Mouse (Mus musculus) CH12.LX (cell line): ENCODE measurements at regions not wholly inside any gene's neighbourhood (a gene's known extent, or its start where the extent isn't known, plus 50 kb on each side); places are given as distances from the start of the nearest gene placed in this dataset.

ENCODE experiments used
- DNase-seq: peaks from one replicate; pipeline ENCODE4 v3.0.0-alpha.2; 2013; ENCODE audit errors: extremely low read depth
- H3K27ac ChIP-seq: 2 replicates; pipeline ENCODE4 v1.5.1; 2012; ENCODE audit warnings: low read depth, mild to moderate bottlenecking, control low read depth, moderate library complexity; ENCODE audit not compliant: insufficient read depth
- H3K27me3 ChIP-seq: replicated peaks from 2 replicates; pipeline ENCODE3; 2012; ENCODE audit warnings: inconsistent platforms
- H3K36me3 ChIP-seq, 2 experiments: replicated peaks in 1 of 2; 2 replicates each; pipeline versions ENCODE3 to v1.6.1; 2012; ENCODE audit warnings: inconsistent platforms in 1 of 2, low read length in 1 of 2, mild to moderate bottlenecking in 1 of 2, mixed read lengths in 1 of 2, moderate library complexity in 1 of 2; ENCODE audit not compliant: control insufficient read depth in 1 of 2, insufficient read depth in 1 of 2
- H3K4me1 ChIP-seq, 2 experiments: 2 replicates each; pipeline ENCODE4 v1.6.1; 2012; ENCODE audit warnings: inconsistent platforms in 1 of 2, moderate library complexity in 1 of 2; ENCODE audit not compliant: insufficient read depth in 2 of 2, control insufficient read depth in 1 of 2
- H3K4me2 ChIP-seq: 2 replicates; pipeline ENCODE4 v1.6.1; 2012; ENCODE audit warnings: low read depth, mild to moderate bottlenecking, control low read depth; ENCODE audit not compliant: poor library complexity, insufficient read depth, severe bottlenecking
- H3K4me3 ChIP-seq, 3 experiments: fragments of 150-350 bp in 1 of 3; sonication (generic) in 1 of 3; replicated peaks in 1 of 3; 2 replicates each; pipeline versions ENCODE3 to v1.5.1; 2011 to 2012; ENCODE audit warnings: low read depth in 2 of 3, low read length in 2 of 3, mild to moderate bottlenecking in 2 of 3, moderate library complexity in 2 of 3, control low read depth in 1 of 3, improper control_type of control experiment in 1 of 3, inconsistent platforms in 1 of 3, mixed read lengths in 1 of 3; ENCODE audit not compliant: poor library complexity in 1 of 3
- H3K79me2 ChIP-seq: replicated peaks from 2 replicates; pipeline ENCODE4 v1.6.1; 2012; ENCODE audit warnings: mild to moderate bottlenecking, moderate library complexity; ENCODE audit not compliant: control insufficient read depth, poor library complexity, insufficient read depth, severe bottlenecking; ENCODE audit errors: extremely low read depth
- H3K9ac ChIP-seq: 2 replicates; pipeline ENCODE4 v1.6.1; 2012; ENCODE audit warnings: low read depth, mild to moderate bottlenecking, control low read depth, moderate library complexity; ENCODE audit not compliant: insufficient read depth
- H3K9me3 ChIP-seq: replicated peaks from 2 replicates; pipeline ENCODE3; 2012; ENCODE audit warnings: low read length, inconsistent platforms, mixed read lengths
- BHLHE40 ChIP-seq: IDR thresholded peaks from 2 replicates; pipeline ENCODE4 v1.6.1; 2011; ENCODE audit warnings: mild to moderate bottlenecking, low read depth, low read length, improper control_type of control experiment
- ELF1 ChIP-seq: IDR thresholded peaks from 2 replicates; pipeline ENCODE4 v1.6.1; 2014; ENCODE audit warnings: low read depth, mild to moderate bottlenecking, inconsistent platforms, low read length, improper control_type of control experiment
- GABPA ChIP-seq: IDR thresholded peaks from 2 replicates; pipeline ENCODE4 v1.6.1; 2012; ENCODE audit warnings: low read depth, low read length, improper control_type of control experiment, inconsistent platforms; ENCODE audit not compliant: insufficient replicate concordance
- HCFC1 ChIP-seq: IDR thresholded peaks from 2 replicates; pipeline ENCODE4 v1.6.1; 2012; ENCODE audit warnings: low read depth, mild to moderate bottlenecking, inconsistent platforms, low read length, improper control_type of control experiment
- IRF4 ChIP-seq: IDR thresholded peaks from 2 replicates; pipeline ENCODE4 v1.6.1; 2014; ENCODE audit warnings: low read depth, mild to moderate bottlenecking, inconsistent platforms, low read length, improper control_type of control experiment
- JUND ChIP-seq: conservative IDR thresholded peaks from 2 replicates; pipeline ENCODE4 v1.6.1; 2011; ENCODE audit warnings: low read depth, low read length, improper control_type of control experiment
- KAT2A ChIP-seq: IDR thresholded peaks from 2 replicates; pipeline ENCODE4 v1.6.1; 2012; ENCODE audit warnings: low read length, improper control_type of control experiment, inconsistent platforms; ENCODE audit not compliant: insufficient replicate concordance
- MAFK ChIP-seq: IDR thresholded peaks from 2 replicates; pipeline ENCODE4 v1.6.1; 2011; ENCODE audit warnings: low read length, improper control_type of control experiment; ENCODE audit not compliant: insufficient replicate concordance
- MEF2A ChIP-seq: IDR thresholded peaks from 2 replicates; pipeline ENCODE4 v1.6.1; 2014; ENCODE audit warnings: low read depth, mild to moderate bottlenecking, inconsistent platforms, low read length, improper control_type of control experiment, borderline replicate concordance
- RCOR1 ChIP-seq: conservative IDR thresholded peaks from 2 replicates; pipeline ENCODE4 v1.6.1; 2012; ENCODE audit warnings: low read depth, mild to moderate bottlenecking, inconsistent platforms, low read length, improper control_type of control experiment
- SIN3A ChIP-seq: IDR thresholded peaks from 2 replicates; pipeline ENCODE4 v1.6.1; 2012; ENCODE audit warnings: low read length, improper control_type of control experiment, inconsistent platforms
- SMC3 ChIP-seq: IDR thresholded peaks from 2 replicates; pipeline ENCODE4 v1.6.1; 2011; ENCODE audit warnings: low read depth, low read length, improper control_type of control experiment
- TBP ChIP-seq: conservative IDR thresholded peaks from 2 replicates; pipeline ENCODE4 v1.6.1; 2011; ENCODE audit warnings: low read depth, low read length, improper control_type of control experiment
- UBTF ChIP-seq: IDR thresholded peaks from 2 replicates; pipeline ENCODE4 v1.6.1; 2012; ENCODE audit warnings: low read depth, mild to moderate bottlenecking, inconsistent platforms, low read length, improper control_type of control experiment, moderate library complexity
- USF2 ChIP-seq: conservative IDR thresholded peaks from 2 replicates; pipeline ENCODE4 v1.6.1; 2011; ENCODE audit warnings: low read depth, low read length, improper control_type of control experiment
- ZC3H11A ChIP-seq: IDR thresholded peaks from 2 replicates; pipeline ENCODE4 v1.6.1; 2012; ENCODE audit warnings: low read depth, mild to moderate bottlenecking, inconsistent platforms, low read length, improper control_type of control experiment
- ZKSCAN1 ChIP-seq: IDR thresholded peaks from 2 replicates; pipeline ENCODE4 v1.6.1; 2012; ENCODE audit warnings: low read depth, inconsistent platforms, low read length, improper control_type of control experiment, borderline replicate concordance
- dilution Hi-C: fragments of 300-500 bp; cut with MboI; formaldehyde crosslinking; loops from 2 replicates; pipeline ENCODE4 v1.14.3; 2020; ENCODE audit warnings: low sequenced_read_pairs; ENCODE audit not compliant: extremely low pct_unique_long_range_greater_than_20kb, extremely low pct_ligation_motif_present
- in situ Hi-C: fragments of 300-500 bp; cut with MboI; formaldehyde crosslinking; loops from 3 replicates; pipeline ENCODE4 v1.14.3; 2019; ENCODE audit warnings: low sequenced_read_pairs, low pct_ligation_motif_present, low pct_unique_long_range_greater_than_20kb, mixed read lengths

- no peak for TF ChIP-seq USF2
- TF ChIP-seq ZKSCAN1, result no peak
- no peak for TF ChIP-seq SMC3
- TF ChIP-seq RCOR1, result no peak
- no peak for TF ChIP-seq KAT2A
- TF ChIP-seq HCFC1, result no peak
- TF ChIP-seq UBTF, result no peak
- TF ChIP-seq TBP, result no peak
- TF ChIP-seq BHLHE40, result no peak
- no peak for TF ChIP-seq GABPA
- TF ChIP-seq IRF4, result no peak
- H3K9me3 ChIP-seq, result no peaks in the 10 kb centered on the region
- H3K4me1 ChIP-seq, result 0 out of 4 replicates have a peak, but pooled peaks cover 0 to 3% of the 10 kb centered on the region in 2 experiments
- H3K27me3 ChIP-seq, result peaks cover 59% of the 10 kb centered on the region
- DNase-seq, result no peak
- H3K4me2 ChIP-seq, result no peak overlapping the region
- in situ Hi-C loops, result no loop called here
- no peak overlapping the region for H3K27ac ChIP-seq
- H3K9ac ChIP-seq, result no peak overlapping the region
- dilution Hi-C loops, result no loop called here
- H3K4me3 ChIP-seq, result no peak overlapping the region
- H3K79me2 ChIP-seq, result no peaks in the 10 kb centered on the region
- H3K36me3 ChIP-seq, result no peaks in the 10 kb centered on the region
These were observed 198.5 kb upstream of the Bcl6 start for GRCm38 (mm10) chr16:24187131-24187530.

- Histone ChIP-seq H3K36me3 (no peaks in the 10 kb centered on the region), H3K9me3 (no peaks in the 10 kb centered on the region), H3K4me3 (no peak overlapping the region), H3K27me3 (peaks cover 61% of the 10 kb centered on the region), H3K4me2 (no peak overlapping the region), H3K79me2 (no peaks in the 10 kb centered on the region), H3K27ac (no peak overlapping the region), H3K4me1 (0 out of 4 replicates have a peak, but pooled peaks cover 0 to 3% of the 10 kb centered on the region in 2 experiments), H3K9ac (no peak overlapping the region)
- dilution Hi-C loops, result no loop called here
- TF ChIP-seq MEF2A (no peak), SIN3A (no peak), MAFK (no peak), ZC3H11A (no peak), HCFC1 (no peak), ELF1 (no peak), JUND (no peak), KAT2A (no peak)
- no peak for DNase-seq
- in situ Hi-C loops, result no loop called here
These were observed 197.3 kb upstream of the Bcl6 start for GRCm38 (mm10) chr16:24185989-24186388.
